8 mouse cellular contexts compared by ENCODE assay signal in genomic region chr16:3116113-3116511, GRCm38 (mm10).
DNase-seq lines count a peak whose midpoint lies in the region.

No protein-coding gene starts in this region.

- DNase-seq in 3T3-L1 (ENCODE audit: low read depth, low spot score) = peak; percentile 23
- DNase-seq in adrenal gland, adult (ENCODE audit: inconsistent age in 2 of 2, low spot score in 1 of 2) = peak; percentile 13 to 84
- peak; percentile 33 to 54 for DNase-seq in cerebellum, postnatal 4 days (ENCODE audit: low spot score in 2 of 2)
- DNase-seq in heart, adult 9 months (ENCODE audit: low spot score in 2 of 2) = peak; percentile 61 to 64
- peak; percentile 72 for DNase-seq in kidney, adult 9 months
- peak; percentile 9 to 20 for DNase-seq in left cerebral cortex, adult 8-10 months (ENCODE audit: low spot score in 2 of 2)
- DNase-seq in natural killer cell, adult 2 months (ENCODE audit: low spot score in 2 of 2) = peak; percentile 12 to 39
- DNase-seq in testis, postnatal 10 days (ENCODE audit: low spot score) = peak; percentile 55

Comparison
In these comparisons a context has a peak if more than half of its experiments do, and no peak if none do; other contexts are left out.
1. Peak in every context shown above with its lines: DNase-seq.
2. DNase-seq: peak in every context shown above with its lines; median percentile 72 in kidney, adult 9 months; 62 in heart, adult 9 months; 55 in testis, postnatal 10 days; 48 in adrenal gland, adult; 44 in cerebellum, postnatal 4 days; 26 in natural killer cell, adult 2 months; 23 in 3T3-L1; 14 in left cerebral cortex, adult 8-10 months.